Mouse (Mus musculus): ENCODE data around the gene Tmem147.

Gene Tmem147

DNA sequence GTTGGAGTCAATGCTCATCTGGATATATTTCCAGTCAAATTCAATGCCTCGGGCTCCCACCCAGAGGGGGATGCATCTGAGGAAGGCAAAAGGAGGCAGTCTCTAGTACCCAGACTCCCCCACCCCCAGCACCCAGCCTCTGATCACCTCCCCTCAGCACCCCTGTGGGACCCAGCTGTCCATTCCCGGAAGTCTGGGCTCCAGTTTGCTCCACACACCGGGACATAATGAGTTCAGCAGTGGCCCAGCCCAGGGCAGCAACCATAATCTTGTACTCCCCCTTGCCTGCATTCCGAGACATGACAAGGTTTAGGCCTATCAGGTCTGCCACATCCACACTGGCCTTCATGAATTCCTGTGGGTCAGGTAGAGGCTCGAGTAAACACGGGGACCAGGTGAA is 1.1 kb downstream of the Tmem147 start:
- no peak for DNase-seq (ENCODE audit: low read depth)

GRCm38 (mm10) chr7:30723274-30723953 is 5.9 kb downstream of the Tmem147 start:
- no peak for DNase-seq (ENCODE audit: low read depth)

DNA sequence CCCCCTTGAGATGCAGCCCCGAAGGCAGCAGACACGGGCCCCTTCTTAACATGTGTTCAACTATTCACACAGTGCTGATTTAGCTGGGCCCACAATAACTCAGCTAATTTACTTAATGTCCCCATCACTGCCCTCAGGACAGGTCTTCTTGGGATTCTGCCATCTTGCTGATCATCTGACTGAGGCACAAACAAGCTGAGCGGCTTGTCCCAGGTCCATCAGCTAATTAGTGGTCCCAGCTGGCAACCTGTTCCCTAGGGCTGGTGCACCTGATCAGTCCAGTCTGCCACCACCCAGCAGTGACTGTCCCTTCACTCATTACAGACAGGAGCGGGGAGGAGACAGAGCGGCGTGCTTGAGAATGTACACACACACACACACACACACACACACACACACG is 8.1 kb downstream of the Tmem147 start:
- DNase-seq (ENCODE audit: low read depth): no peak

DNA sequence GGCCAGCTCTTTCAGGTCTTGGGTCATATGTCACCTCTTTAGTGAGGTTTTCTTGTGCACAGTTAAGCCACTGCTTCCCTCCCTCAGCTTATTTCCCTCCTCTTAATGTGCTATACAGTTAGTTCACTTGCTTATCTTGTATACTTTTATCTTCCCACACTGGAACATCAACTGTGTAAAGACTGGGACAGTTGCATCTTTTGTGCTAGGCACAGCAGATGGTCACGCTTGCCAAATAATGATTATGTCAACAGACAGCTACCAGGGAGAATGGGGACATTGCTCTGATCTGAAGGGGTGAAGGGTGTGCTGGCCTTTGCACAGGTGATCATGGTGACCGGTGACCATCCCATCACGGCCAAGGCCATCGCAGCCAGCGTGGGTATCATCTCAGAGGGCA is 9.7 kb downstream of the Tmem147 start:
- DNase-seq (ENCODE audit: low read depth): no peak

DNA sequence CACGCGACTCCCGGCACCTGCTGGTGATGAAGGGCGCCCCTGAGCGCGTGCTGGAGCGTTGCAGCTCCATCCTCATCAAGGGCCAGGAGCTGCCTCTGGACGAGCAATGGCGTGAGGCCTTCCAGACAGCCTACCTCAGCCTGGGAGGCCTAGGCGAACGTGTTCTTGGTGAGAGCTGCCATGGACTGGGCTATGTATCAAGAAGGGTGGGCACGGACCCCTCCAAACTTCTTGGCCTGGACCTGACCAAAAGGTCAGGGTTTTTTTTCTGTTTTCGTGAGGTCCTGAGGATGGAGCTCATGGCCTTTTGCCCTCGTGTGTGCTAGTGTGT is 11.7 kb downstream of the Tmem147 start:
- no peak for DNase-seq (ENCODE audit: low read depth)

DNA sequence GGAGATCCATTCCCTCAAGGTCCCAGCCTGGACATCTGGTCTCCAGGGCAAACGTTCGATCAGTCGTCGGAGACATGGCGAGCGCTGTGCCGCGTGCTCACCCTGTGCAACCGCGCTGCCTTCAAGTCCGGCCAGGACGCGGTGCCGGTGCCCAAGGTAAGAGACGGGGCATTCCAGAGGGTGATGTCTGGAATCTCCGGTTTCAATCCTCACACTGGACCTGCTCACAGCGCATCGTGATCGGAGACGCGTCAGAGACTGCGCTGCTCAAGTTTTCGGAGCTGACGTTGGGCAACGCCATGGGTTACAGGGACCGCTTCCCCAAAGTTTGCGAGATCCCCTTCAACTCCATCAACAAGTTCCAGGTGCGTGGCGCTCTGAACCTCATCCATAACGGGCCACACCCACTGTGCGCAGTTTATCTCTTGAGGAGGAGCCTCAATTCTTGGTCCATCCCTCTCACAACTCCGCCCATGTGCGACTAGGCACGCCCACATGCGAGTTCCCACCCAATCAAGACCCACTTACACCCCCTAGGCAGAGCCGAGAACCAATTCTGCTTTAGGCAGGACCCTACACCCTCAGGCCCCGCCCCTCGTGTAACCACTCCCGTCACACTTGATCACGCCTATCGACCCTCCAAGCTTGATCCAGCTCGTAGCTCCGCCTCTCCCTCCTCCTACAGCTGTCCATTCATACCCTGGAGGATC is 12.2 kb downstream of the Tmem147 start:
- DNase-seq (ENCODE audit: low read depth): peak; percentile 96

DNA sequence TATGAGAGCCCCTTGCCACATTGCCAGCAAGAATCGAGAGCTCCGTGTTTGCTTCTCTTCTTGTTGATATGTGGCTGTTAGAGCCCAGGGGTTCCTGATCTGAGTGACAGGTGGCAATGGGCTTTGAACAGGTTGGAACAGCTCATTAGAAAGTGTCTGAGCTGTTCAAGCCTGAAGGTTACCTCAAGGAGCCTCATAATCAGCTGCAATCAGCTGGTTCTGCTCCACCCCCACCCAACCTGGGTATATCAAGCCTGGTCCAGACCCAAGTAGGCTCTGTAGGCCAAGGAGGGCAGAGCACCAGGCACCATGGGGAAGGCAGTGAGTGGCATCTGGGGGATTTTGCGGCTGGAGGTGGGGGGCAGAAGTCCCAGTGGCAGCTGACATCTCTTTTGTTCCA is 17.4 kb downstream of the Tmem147 start, which contains the start of gene Atp4a:
Gene Atp4a, plus strand, starts transcription at position 268 of the 400 bp plus-strand sequence.
- no peak for DNase-seq (ENCODE audit: low read depth)

GRCm38 (mm10) chr7:30707441-30707840 is 21.9 kb downstream of the Tmem147 start:
- no peak for DNase-seq (ENCODE audit: low read depth)

GRCm38 (mm10) chr7:30706214-30706882 is 23.0 kb downstream of the Tmem147 start:
- no peak for DNase-seq (ENCODE audit: low read depth)

GRCm38 (mm10) chr7:30698589-30698988 is 30.8 kb downstream of the Tmem147 start, which contains the start of gene 2200002J24Rik:
Gene 2200002J24Rik, plus strand, starts transcription at chr7:30698926.
- peak; percentile 50 for DNase-seq (ENCODE audit: low read depth)

- no peak for DNase-seq (ENCODE audit: low read depth)
Observed at GRCm38 (mm10) chr7:30698101-30698500, 31.2 kb downstream of the Tmem147 start.

- no peak for DNase-seq (ENCODE audit: low read depth)
Observed at GRCm38 (mm10) chr7:30688325-30688724, 41.0 kb downstream of the Tmem147 start.

DNA sequence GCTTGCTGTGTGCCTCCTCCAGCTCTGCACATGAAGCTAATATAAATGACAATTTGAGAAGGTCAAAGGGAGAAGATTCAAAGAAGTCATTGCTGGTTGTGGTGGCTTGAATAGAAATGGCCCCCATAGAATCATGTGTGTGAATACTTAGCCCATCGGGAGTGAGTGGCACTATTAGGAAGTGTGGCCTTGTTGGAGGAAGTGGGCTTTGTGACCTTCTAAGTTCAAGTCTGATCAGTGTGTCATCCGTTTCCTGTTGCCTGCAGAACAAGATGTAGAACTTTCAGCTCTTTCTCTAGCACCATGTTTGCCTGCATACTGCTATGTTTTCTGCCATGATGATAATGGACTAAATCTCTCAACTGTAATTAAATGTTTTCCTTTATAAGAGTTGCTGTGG is 45.9 kb downstream of the Tmem147 start:
- no peak for DNase-seq (ENCODE audit: low read depth)

GRCm38 (mm10) chr7:30681897-30682296 is 47.4 kb downstream of the Tmem147 start:
- DNase-seq (ENCODE audit: low read depth): no peak

DNA sequence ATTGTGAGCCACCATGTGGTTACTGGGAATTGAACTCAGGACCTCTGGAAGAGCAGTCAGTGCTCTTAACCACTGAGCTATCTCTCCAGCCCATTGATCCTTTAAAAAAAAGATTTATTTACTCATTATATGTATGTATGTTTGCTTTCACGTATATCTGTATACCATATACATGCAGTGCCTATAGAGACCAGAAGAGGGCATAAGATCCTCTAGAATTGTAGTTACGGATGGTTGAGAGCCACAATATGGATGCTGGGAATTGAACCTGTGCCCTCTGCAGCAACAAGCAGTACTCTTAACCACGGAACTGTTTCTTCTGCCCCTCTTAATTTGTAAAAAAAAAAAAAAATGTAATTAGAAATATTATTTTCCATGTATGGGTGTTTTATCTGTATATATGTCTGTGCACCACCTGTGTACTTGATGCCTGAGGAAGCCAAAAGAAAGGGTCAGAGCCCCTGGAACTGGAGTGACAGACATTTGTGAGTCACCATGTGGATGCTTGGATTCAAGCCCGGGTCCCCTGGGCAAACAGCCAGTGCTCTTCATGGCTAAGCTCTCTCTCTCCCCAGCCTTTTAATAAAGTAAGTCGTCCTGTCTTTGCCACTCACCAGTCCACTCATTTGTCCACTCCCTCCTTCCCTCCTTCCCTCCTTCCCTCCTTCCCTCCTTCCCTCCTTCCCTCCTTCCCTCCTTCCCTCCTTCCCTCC is 50.9 kb downstream of the Tmem147 start:
- DNase-seq (ENCODE audit: low read depth): no peak
